Mouse (Mus musculus) megakaryocyte, embryonic 14.5 days (primary cell): ENCODE results near the gene Syt15. TPM values are rescaled to one million over a fixed set of nuclear protein-coding genes. Genes with fewer than 3 reads are reported as not detected.

Experiments used
- H3K27me3 ChIP-seq: replicated peaks from 2 replicates; pipeline ENCODE3; 2012; ENCODE audit warnings: inconsistent platforms
- H3K36me3 ChIP-seq: replicated peaks from 2 replicates; pipeline ENCODE3; 2012; ENCODE audit warnings: low read length, inconsistent platforms, mixed read lengths
- H3K4me1 ChIP-seq: 2 replicates; pipeline ENCODE4 v1.6.1; 2012; ENCODE audit warnings: inconsistent platforms
- H3K4me3 ChIP-seq: replicated peaks from 2 replicates; pipeline ENCODE3; 2012; ENCODE audit warnings: moderate library complexity, mild to moderate bottlenecking, inconsistent platforms
- H3K9me3 ChIP-seq: 2 replicates; pipeline ENCODE4 v1.6.1; 2012; ENCODE audit warnings: inconsistent platforms
- FLI1 ChIP-seq: IDR thresholded peaks from 2 replicates; pipeline ENCODE4 v1.6.1; 2012; ENCODE audit warnings: low read length, inconsistent platforms, mixed read lengths
- GATA1 ChIP-seq: IDR thresholded peaks from 3 replicates; pipeline ENCODE4 v1.6.1; 2012; ENCODE audit warnings: mixed read lengths, low read length, inconsistent platforms, borderline replicate concordance
- polyA plus RNA-seq: library from polyadenylated mRNA; stranded (reverse); fragments of >175 nt; gene quantifications from 2 replicates; pipeline ENCODE4 v1.2.3, GENCODE M21; 2012; ENCODE audit warnings: low replicate concordance; ENCODE audit not compliant: insufficient read depth

Syt15 gene
- polyA plus RNA-seq, 1 experiment = not detected

DNA sequence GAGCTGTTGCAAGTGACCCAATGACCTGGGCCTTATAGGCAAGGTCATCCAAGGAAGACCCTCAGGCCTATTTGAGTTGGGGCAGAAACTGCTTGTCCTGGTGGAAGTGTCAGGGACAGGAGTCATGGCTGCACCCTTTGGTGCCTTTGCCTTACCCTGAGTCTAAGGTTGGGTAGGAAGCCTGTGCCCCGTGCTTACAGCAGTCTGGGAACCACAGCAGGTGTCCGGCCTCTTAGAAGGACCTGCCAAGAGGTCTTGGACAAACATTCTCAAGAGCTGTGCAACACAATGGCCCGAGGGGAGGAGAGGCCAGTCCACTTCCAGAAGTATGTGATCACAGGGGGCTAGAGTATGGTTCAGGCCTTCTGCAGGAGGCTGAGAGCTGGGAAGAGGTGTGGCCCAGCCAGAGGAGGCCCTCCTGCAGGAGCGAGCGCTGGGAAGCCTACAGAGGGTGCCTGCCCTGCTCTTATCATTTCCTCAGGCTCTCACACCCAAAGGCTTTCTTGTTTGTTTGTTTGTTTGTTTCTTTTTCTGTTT lies 4.0 kb downstream of the Syt15 start:
- H3K4me1 ChIP-seq = no peaks in the 10 kb centered on the region; the same call in 1 of the 2 replicates
- H3K36me3 ChIP-seq = no peaks in the 10 kb centered on the region
- H3K4me3 ChIP-seq = no peak overlapping the region
- H3K9me3 ChIP-seq = no peaks in the 10 kb centered on the region
- H3K27me3 ChIP-seq = peaks cover 35% of the 10 kb centered on the region
- TF ChIP-seq FLI1 (no peak), GATA1 (no peak)

DNA sequence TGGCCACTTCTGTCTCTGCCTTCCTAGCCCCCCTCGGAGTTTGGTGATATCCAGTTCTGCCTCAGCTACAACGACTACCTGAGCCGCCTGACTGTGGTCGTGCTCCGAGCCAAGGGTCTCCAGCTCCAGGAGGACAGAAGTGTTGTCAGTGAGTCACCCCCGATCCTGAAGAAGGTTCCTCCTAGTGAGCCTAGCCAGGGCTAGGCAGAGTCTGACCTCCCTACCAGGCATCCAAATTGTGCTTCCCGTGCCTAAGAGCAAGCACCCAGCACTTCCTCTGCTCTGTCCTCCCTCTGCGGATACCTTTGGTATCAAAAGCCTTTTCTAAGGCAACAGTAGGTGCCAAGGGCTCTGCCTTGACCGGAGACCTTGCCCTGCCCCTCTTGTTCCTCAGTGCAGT lies 6.6 kb downstream of the Syt15 start:
- H3K4me3 ChIP-seq = no peak overlapping the region
- no peaks in the 10 kb centered on the region for H3K9me3 ChIP-seq
- peaks cover 10% of the 10 kb centered on the region for H3K27me3 ChIP-seq
- H3K4me1 ChIP-seq = no peaks in the 10 kb centered on the region
- TF ChIP-seq FLI1 = no peak
- no peak for TF ChIP-seq GATA1
- peaks cover 2% of the 10 kb centered on the region for H3K36me3 ChIP-seq

DNA sequence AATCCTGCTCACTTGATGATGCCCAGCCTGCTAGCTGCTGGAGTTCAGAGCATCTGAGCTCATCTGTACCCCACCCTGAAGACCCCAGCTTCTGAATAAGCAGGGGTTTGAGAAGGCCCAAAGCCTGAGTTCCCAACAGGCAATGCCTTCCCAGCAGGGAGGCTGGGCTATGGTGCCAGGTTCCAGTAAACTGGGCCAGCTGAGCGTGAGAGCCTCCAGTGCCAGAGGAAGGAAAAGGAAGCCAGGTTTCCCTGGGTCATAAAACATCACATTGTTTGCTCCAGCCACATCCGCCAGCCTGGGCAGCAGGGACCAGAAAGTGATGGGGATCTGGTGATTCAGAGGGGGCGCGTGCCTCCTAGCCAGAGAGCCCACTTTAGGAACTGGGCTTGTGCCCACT lies 7.2 kb downstream of the Syt15 start:
- H3K4me1 ChIP-seq = no peaks in the 10 kb centered on the region
- H3K27me3 ChIP-seq = peaks cover 8% of the 10 kb centered on the region
- H3K9me3 ChIP-seq = peaks cover 4% of the 10 kb centered on the region; the same call in 1 of the 2 replicates
- no peak overlapping the region for H3K4me3 ChIP-seq
- TF ChIP-seq FLI1 (no peak), GATA1 (no peak)
- peaks cover 6% of the 10 kb centered on the region for H3K36me3 ChIP-seq

DNA sequence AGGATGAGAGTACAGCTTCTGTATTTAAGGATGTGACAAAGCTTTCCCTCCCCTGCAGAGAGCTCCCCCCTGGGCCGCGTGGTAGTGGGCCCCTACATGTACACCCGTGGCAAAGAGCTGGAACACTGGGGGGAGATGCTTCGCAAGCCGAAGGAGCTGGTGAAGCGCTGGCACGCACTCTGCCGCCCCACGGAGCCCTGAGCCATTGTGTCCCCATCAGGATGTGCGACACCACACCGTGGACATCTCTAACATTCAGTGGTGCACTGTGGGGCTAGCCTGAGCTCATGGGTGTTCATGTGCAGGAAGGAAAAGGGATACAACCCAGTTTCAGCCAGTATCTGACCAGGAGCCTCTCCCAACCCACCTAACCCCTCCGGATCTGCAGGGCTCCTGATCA lies 8.6 kb downstream of the Syt15 start:
- Histone ChIP-seq H3K9me3 (peaks cover 6% of the 10 kb centered on the region; the same call in 1 of the 2 replicates), H3K4me1 (no peaks in the 10 kb centered on the region), H3K4me3 (no peak overlapping the region), H3K36me3 (peaks cover 19% of the 10 kb centered on the region), H3K27me3 (no peaks in the 10 kb centered on the region)
- TF ChIP-seq GATA1 = no peak
- no peak for TF ChIP-seq FLI1

DNA sequence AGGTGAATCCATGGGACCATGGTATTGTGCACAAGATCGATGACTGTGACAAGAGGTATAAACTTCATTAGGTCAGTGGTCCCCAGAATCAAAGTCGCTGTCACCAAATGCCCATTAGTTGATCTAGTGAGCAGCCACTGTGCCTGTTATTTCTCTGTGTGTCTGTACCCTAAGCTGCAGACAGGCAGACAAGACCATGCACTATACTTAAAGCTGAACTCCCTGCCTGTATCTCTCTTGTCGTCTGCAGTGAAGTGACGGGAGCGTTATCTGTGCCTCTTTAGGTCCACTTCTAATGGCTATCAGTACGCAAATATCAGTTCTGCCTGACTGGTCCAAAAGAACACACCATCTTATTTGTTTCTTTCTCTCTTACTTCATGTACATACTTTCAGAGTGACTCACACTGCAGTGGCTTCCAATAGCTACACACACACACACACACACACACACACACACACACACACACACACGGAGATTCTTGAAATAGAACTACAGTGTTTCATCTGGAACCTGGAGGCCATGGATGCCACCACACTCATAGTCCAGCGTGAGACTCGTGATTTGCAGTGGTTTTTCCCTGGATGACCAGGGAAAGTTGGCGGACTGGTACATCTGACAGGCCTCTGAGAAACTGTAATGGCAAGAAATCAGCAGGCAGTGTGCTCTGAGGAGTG lies 9.6 kb downstream of the Syt15 start:
- TF ChIP-seq GATA1 (no peak), FLI1 (no peak)
- Histone ChIP-seq H3K27me3 (no peaks in the 10 kb centered on the region), H3K4me1 (no peaks in the 10 kb centered on the region), H3K4me3 (no peak overlapping the region), H3K9me3 (peaks cover 6% of the 10 kb centered on the region; the same call in 1 of the 2 replicates), H3K36me3 (peaks cover 26% of the 10 kb centered on the region)

DNA sequence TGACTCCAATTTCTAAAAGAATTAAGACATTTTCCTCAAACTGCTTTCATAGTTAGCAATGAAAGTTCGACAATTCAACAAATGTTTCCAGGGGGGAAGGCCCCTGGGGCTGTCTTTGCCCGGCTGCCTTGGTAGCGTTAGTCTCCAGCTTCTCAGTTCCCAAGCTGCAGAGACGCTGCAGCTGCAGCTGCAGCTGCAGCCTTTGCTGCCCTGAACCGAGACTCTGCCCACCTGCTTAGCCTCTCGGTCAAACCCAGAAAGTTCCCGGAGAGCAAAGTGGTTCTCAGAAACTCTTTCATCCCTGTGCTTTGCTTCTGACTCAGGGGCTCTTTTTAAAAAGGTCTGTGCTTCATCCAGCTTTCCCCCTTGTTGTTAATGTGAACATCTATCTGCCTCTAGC lies 12.9 kb downstream of the Syt15 start:
- TF ChIP-seq FLI1 (no peak), GATA1 (no peak)
- Histone ChIP-seq H3K4me1 (no peaks in the 10 kb centered on the region; the same call in 1 of the 2 replicates), H3K27me3 (no peaks in the 10 kb centered on the region), H3K4me3 (no peak overlapping the region), H3K9me3 (peaks cover 6% of the 10 kb centered on the region; the same call in 1 of the 2 replicates), H3K36me3 (peaks cover 55% of the 10 kb centered on the region)

DNA sequence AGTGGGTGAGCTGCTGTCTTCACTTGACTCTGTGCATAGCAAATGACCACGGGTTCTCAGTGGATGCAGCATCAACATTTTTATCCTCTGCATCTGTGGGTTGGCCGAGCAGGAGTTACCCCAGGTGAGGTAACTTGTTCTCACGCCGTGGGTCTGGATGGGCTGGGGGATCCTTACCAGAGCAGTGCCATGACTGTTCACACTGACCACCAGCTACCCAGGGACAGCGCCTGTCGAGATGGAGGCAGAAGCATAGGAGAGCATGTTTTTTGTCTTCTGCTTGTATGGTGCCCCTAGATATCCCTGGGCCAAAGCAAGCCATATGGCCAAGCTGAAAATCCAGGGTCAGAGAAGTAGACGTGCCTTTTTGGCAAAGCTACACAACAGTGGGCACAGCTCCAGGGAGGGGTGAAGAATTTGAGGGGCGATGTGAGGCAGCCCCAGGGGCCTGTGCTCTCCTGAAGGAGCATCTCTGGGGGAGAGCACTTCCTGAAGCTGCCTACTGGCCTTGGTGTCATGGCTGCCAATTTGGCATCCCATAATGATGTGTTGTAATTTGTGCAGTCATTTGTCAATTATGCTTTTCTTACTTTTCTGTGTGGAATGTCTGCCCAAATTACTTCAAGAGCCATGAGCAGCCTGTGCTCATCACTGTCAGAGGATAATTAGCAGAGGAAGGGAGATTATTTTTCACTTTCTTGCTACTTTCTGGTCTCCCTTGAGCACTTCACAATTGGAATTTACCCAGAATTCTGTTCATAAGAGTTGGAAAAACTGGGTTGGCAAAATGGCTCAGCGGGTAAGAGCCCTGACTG lies 13.7 kb downstream of the Syt15 start:
- no peak for TF ChIP-seq GATA1
- TF ChIP-seq FLI1 = no peak
- H3K4me3 ChIP-seq = no peak overlapping the region
- H3K36me3 ChIP-seq = peaks cover 59% of the 10 kb centered on the region
- H3K9me3 ChIP-seq = peaks cover 6% of the 10 kb centered on the region; the same call in 1 of the 2 replicates
- no peaks in the 10 kb centered on the region for H3K27me3 ChIP-seq
- H3K4me1 ChIP-seq = no peaks in the 10 kb centered on the region; the same call in 1 of the 2 replicates

DNA sequence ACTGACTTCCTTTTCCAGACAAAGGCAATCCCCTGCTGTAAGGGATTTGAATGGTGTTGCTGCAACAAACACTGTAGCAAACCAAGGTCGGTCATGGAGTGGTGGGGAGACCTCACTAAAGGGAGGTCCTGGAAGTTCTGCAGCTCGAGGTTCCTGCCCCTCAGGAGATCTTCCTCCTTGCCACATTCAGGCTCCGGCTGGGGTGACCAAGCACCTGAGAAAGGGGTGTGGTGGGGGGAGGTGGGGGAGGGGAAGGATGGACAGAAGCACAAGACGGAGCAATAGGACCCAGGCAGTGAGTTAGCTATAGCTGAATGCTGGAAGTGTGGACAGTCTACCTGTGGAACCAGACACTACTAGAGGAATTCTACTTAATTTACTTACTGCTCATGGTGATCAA lies 14.5 kb downstream of the Syt15 start:
- Histone ChIP-seq H3K9me3 (peaks cover 6% of the 10 kb centered on the region; the same call in 1 of the 2 replicates), H3K27me3 (no peaks in the 10 kb centered on the region), H3K4me3 (no peak overlapping the region), H3K4me1 (no peaks in the 10 kb centered on the region; the same call in 1 of the 2 replicates), H3K36me3 (peaks cover 67% of the 10 kb centered on the region)
- TF ChIP-seq FLI1 (no peak), GATA1 (no peak)

DNA sequence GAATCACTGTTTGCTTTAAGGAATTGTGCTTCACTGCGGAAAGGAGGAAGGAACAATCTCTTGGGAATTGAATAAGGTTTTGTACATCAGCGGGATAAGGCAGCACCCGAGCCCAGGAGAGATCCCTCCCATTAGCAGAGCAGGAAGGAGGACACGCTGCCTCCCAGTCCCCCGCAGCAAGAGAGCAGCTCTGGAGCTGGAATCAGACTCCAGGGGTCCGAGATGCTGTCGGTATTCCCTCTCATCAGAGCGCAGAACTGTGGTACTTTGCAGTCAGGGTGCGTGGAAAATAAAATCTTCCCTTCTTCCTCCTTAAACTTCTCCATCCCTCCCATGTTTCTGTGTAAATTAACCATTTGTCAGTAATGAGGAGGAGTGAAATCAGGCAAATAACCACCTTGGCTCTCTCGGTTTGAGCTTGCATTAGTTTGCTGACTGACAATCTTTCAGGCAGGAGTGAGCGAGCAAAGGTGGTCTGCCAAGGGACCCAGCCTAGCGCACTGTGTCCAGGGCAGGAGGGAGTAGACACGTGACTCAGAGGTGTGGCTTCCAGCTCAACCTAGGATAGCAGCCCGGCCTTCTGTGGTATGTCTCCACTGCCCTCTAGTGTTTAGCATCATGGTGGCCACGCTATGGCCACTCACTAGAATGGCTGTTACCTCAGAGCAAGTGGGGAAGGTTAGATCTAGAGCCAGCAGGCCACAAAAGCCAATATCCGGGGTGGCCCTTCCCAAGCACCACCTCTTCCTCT lies 15.4 kb downstream of the Syt15 start:
- Histone ChIP-seq H3K4me1 (no peaks in the 10 kb centered on the region; the same call in 1 of the 2 replicates), H3K4me3 (peak overlapping the region; percentile 21), H3K27me3 (no peaks in the 10 kb centered on the region), H3K9me3 (peaks cover 6% of the 10 kb centered on the region; the same call in 1 of the 2 replicates), H3K36me3 (peaks cover 71% of the 10 kb centered on the region)
- TF ChIP-seq FLI1 (no peak), GATA1 (no peak)
